Mouse (Mus musculus) lung, embryonic 16.5 days (tissue): ENCODE measurements at regions not wholly inside any gene's neighbourhood (a gene's known extent, or its start where the extent isn't known, plus 50 kb on each side); places are given as distances from the start of the nearest gene placed in this dataset.

Source experiments
- ATAC-seq: fragments of 200-750 bp; cut with Nextera tagmentation; 2 replicates; pipeline ENCODE4 v1.8.0; 2017; ENCODE audit warnings: low read depth, mild to moderate bottlenecking, moderate library complexity
- H3K27ac ChIP-seq: fragments of 300-500 bp; sonication (generic); 2 replicates; pipeline ENCODE4 v1.5.1; 2014; ENCODE audit warnings: mild to moderate bottlenecking, control low read depth, low read length
- H3K27me3 ChIP-seq: fragments of 300-500 bp; sonication (generic); 2 replicates; pipeline ENCODE4 v1.6.1; 2014; ENCODE audit warnings: low read depth, low read length, mixed read lengths; ENCODE audit not compliant: control insufficient read depth, insufficient read depth
- H3K36me3 ChIP-seq: fragments of 300-500 bp; sonication (generic); 2 replicates; pipeline ENCODE4 v1.6.1; 2014; ENCODE audit warnings: low read length; ENCODE audit not compliant: control insufficient read depth, insufficient read depth
- H3K4me1 ChIP-seq: fragments of 300-500 bp; sonication (generic); replicated peaks from 2 replicates; pipeline ENCODE4 v1.6.1; 2014; ENCODE audit warnings: low read length, mixed read lengths; ENCODE audit not compliant: control insufficient read depth, insufficient read depth
- H3K4me2 ChIP-seq: fragments of 300-500 bp; sonication (generic); 2 replicates; pipeline ENCODE4 v1.6.1; 2014; ENCODE audit warnings: low read depth, low read length, control low read depth
- H3K4me3 ChIP-seq: fragments of 300-500 bp; sonication (generic); 2 replicates; pipeline ENCODE4 v1.5.1; 2014; ENCODE audit warnings: mild to moderate bottlenecking, low read length, control low read depth
- H3K9ac ChIP-seq: fragments of 300-500 bp; sonication (generic); 2 replicates; pipeline ENCODE4 v1.6.1; 2014; ENCODE audit warnings: low read length, control low read depth
- H3K9me3 ChIP-seq: fragments of 300-500 bp; sonication (generic); 2 replicates; pipeline ENCODE4 v1.6.1; 2016; ENCODE audit warnings: low read length; ENCODE audit not compliant: control insufficient read depth
- WGBS: fragments of 180-500 bp; shearing (Covaris S2); extraction: QIAGEN DNeasy Blood & Tissue Kit; methylation state at CpG from one replicate; pipeline ENCODE4 v1.1.7; 2014; 5-methylcytosine and 5-hydroxymethylcytosine counted together

DNA sequence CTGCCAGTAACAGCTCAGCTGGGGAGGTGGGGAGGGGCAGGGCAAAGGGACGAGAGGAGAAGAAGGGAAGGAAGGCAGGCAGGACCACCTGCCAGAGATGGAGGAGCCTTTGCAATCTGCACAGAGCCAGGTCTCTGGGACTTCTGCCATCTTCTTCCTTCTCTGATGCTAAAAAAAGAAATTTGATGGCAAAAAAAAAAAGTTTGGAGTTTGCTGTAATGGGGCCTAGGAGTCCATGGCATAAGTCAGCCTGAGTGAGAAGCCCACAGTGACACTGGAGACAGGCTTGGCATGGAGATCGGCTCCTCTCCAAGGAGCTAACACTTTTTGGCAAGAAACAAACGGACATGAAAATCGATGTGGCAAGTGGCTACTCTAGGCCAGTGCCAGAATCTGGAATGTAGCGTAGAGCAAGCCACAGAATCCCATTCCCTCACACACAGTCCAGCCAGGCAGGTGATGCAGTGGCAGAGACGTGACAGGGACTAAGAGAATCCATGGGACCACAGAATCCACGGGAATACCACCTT lies 76.7 kb upstream of the Tspan2 start:
- no peak overlapping the region for H3K4me3 ChIP-seq
- WGBS, result 63% methylated on average over 7 of the region's 7 CpGs
- no peak for ATAC-seq
- no peaks in the 10 kb centered on the region for H3K4me1 ChIP-seq
- no peak overlapping the region for H3K27ac ChIP-seq
- no peak overlapping the region for H3K4me2 ChIP-seq
- H3K27me3 ChIP-seq, result no peaks in the 10 kb centered on the region
- H3K9me3 ChIP-seq, result no peaks in the 10 kb centered on the region
- no peak overlapping the region for H3K9ac ChIP-seq
- no peaks in the 10 kb centered on the region for H3K36me3 ChIP-seq

DNA sequence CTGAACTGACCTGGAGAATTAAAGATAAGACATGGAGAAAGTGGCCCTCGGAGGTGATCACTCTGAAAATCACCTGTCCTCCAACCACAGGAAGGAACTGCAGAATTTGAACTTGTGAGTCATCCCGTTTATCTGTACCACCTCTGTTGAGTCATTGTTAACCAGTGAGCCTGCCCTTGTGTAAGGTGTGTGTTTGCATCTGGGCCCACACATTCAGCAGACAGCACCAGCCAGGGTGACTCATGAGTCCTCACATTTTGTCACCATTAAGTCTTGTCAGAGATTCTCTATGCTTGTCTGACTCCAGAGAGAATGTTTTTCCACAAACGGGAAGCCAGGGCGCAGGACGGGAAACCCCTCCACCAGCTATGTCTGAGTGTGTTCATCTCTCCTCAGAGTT lies 75.0 kb upstream of the Tspan2 start:
- no peaks in the 10 kb centered on the region for H3K27me3 ChIP-seq
- no peaks in the 10 kb centered on the region for H3K36me3 ChIP-seq
- no peaks in the 10 kb centered on the region for H3K4me1 ChIP-seq
- no peak overlapping the region for H3K9ac ChIP-seq
- no peak overlapping the region for H3K27ac ChIP-seq
- ATAC-seq, result no peak
- no peaks in the 10 kb centered on the region for H3K9me3 ChIP-seq
- H3K4me2 ChIP-seq, result no peak overlapping the region
- no peak overlapping the region for H3K4me3 ChIP-seq
- 77% methylated on average over 5 of the region's 5 CpGs for WGBS

DNA sequence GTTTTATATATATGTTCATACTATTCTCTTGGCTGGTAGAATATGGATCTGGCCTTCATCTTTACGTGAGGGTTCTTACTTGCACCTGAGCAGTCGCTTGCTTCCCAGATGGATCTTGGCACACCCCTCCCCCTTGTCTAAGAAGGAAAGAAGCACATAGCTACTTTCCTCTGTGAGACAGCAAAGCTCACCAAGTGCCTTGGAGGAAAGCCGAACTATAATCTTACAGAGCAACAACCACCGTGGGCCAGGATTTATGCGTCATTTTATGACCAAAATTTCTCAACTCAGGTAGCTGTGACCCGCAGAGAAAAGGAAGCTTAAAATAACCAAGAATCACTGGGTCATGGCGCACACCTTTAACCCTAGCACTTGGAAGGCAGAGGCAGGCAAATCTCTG lies 73.0 kb upstream of the Tspan2 start:
- H3K36me3 ChIP-seq, result no peaks in the 10 kb centered on the region
- no peaks in the 10 kb centered on the region for H3K27me3 ChIP-seq
- no peak overlapping the region for H3K27ac ChIP-seq
- WGBS, result 92% methylated on average over 7 of the region's 7 CpGs
- H3K9me3 ChIP-seq, result no peaks in the 10 kb centered on the region
- peaks cover 2% of the 10 kb centered on the region; the same call in 1 of the 2 replicates for H3K4me1 ChIP-seq
- no peak overlapping the region for H3K9ac ChIP-seq
- H3K4me3 ChIP-seq, result no peak overlapping the region
- ATAC-seq, result no peak
- no peak overlapping the region for H3K4me2 ChIP-seq

DNA sequence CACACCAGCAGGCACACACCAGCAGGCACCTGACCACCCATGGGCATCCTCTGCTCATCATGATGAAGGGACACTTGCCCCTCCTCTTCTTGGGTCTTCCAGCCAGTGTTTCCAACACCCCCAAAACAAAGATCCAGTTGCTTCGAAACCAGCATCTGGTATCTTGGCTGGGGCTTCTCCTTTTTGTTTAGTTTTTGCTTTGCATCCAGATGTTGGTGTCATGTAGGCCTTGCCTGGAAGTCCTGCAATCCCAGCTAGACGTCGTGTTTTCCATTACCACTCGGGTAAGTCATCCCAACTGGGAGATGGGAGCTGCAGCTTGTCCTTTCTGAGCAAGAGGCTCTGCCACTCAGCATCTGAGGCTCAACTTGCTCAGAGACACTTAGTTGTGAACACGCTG lies 70.6 kb upstream of the Tspan2 start:
- WGBS, result 59% methylated on average over 5 of the region's 5 CpGs
- ATAC-seq, result no peak
- Histone ChIP-seq H3K27me3 (no peaks in the 10 kb centered on the region), H3K9ac (no peak overlapping the region), H3K9me3 (no peaks in the 10 kb centered on the region), H3K4me1 (peaks cover 2% of the 10 kb centered on the region; the same call in 1 of the 2 replicates), H3K27ac (no peak overlapping the region), H3K4me2 (no peak overlapping the region), H3K36me3 (no peaks in the 10 kb centered on the region), H3K4me3 (no peak overlapping the region)

DNA sequence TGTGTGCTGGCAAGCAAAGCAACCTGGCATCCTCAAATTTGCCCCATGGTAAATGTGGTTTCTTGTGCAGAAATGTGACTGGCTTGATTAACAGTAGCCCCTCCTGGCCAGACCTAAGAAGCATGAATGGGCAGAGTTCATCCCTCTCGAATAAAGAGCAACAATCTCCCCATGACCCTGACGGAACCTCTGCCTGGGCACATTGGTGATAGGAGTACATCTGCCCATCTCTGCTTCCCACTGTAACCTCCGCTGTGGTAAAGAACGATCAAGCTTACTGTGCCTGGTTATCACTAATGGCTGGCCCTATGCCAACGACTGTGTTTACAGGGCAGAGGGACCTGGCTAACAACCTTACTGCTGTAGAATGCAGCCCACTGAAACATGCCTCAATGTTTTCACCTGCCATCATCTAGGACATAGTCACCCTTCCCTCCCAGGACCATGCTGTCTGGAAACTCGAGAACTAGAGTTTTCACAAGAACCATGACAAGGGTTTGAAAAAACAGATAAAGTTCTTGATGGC lies 69.6 kb upstream of the Tspan2 start:
- no peak for ATAC-seq
- Histone ChIP-seq H3K27ac (no peak overlapping the region), H3K4me2 (no peak overlapping the region), H3K4me1 (peaks cover 2% of the 10 kb centered on the region; the same call in 1 of the 2 replicates), H3K27me3 (no peaks in the 10 kb centered on the region), H3K9me3 (no peaks in the 10 kb centered on the region), H3K36me3 (no peaks in the 10 kb centered on the region), H3K9ac (no peak overlapping the region), H3K4me3 (no peak overlapping the region)
- 66% methylated on average over 6 of the region's 6 CpGs for WGBS

DNA sequence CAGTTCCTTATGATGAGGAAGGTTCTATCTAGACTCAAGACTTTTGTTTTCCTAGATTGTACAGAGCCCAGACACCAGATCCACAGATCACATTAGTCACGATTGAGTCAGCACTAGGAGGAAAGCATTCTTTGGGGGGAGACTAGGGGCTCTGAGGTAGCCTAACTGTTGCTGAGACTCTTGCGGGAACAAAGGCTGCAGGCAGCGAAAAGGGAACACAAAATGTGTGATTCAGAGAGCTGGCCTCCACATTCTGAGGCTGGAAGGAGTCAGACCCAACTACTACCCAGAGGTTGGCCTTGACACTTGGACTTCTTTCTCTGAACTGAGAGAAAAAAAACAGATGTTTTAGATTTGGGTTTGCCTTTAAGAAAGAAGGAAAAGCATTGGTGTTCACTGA lies 66.5 kb upstream of the Tspan2 start:
- H3K4me3 ChIP-seq, result no peak overlapping the region
- H3K36me3 ChIP-seq, result no peaks in the 10 kb centered on the region
- H3K27ac ChIP-seq, result no peak overlapping the region
- H3K9me3 ChIP-seq, result no peaks in the 10 kb centered on the region
- H3K27me3 ChIP-seq, result no peaks in the 10 kb centered on the region
- WGBS, result 76% methylated on average over 3 of the region's 3 CpGs
- ATAC-seq, result no peak
- no peak overlapping the region for H3K9ac ChIP-seq
- peaks cover 8% of the 10 kb centered on the region; the same call in 1 of the 2 replicates for H3K4me1 ChIP-seq
- H3K4me2 ChIP-seq, result no peak overlapping the region

DNA sequence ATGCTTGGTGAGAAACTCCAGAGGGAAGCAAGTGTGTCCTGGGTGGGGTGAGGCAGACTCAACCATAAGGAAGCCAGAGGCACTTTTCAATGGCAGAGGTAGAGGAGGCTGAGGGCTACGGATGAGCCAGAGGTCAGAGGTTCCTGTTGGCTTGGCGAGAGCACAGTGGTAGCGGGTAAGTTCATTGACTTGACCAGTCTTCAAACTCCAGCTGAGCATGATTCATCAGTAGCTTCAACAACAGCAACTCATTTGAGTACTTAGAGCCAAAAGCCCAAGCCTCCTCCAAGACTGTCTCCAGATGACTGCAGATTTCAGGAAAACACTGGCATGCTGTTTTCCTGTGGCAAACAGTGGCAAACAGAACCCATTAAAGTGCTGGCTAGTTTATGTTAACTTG lies 65.8 kb upstream of the Tspan2 start:
- 87% methylated on average over 3 of the region's 3 CpGs for WGBS
- H3K27me3 ChIP-seq, result no peaks in the 10 kb centered on the region
- H3K36me3 ChIP-seq, result no peaks in the 10 kb centered on the region
- H3K27ac ChIP-seq, result no peak overlapping the region
- ATAC-seq, result no peak
- H3K4me2 ChIP-seq, result no peak overlapping the region
- H3K4me1 ChIP-seq, result peaks cover 8% of the 10 kb centered on the region; the same call in 1 of the 2 replicates
- no peaks in the 10 kb centered on the region for H3K9me3 ChIP-seq
- H3K4me3 ChIP-seq, result no peak overlapping the region
- no peak overlapping the region for H3K9ac ChIP-seq

DNA sequence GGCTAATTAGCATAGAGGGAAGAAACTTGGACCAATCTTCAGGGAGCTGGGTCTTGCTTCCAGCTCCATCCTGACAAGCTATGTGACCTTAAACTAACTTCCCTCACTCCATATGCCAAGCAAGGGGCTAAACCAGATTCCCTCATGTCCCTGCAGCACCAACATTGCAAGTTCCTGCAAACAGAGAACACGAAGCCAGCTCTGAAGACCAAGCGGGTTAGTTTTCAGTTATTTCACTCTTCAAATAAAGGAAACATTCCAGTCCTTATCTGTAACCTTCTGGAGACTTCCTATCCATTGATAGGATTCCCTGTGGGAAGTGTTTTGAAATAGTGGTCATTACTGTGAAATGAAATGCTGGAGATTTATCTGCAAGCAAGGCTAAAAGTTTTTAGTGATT lies 64.4 kb upstream of the Tspan2 start:
- Histone ChIP-seq H3K4me1 (peaks cover 8% of the 10 kb centered on the region; the same call in 1 of the 2 replicates), H3K27ac (no peak overlapping the region), H3K4me3 (no peak overlapping the region), H3K9me3 (no peaks in the 10 kb centered on the region), H3K27me3 (no peaks in the 10 kb centered on the region), H3K36me3 (no peaks in the 10 kb centered on the region), H3K4me2 (no peak overlapping the region), H3K9ac (no peak overlapping the region)
- no peak for ATAC-seq
- 21% methylated on average over 2 of the region's 2 CpGs for WGBS

DNA sequence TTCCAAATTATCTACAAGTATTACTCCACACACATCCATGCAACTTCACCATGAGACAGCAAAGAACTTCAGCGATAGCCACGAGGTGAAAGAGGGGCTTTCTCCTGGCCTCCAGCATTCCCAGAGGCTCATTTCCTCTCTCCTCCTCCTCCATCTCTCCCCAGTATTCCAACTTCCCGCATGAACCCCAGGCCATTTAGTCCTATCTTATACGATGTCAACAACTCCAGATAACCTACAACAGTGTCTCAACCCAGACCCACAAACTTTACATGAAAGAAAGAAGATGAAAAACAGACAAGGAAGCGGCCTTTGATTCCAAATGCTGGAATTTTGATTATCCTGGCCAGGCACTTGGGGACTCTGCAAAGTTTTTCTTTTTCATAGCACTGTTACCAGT lies 63.8 kb upstream of the Tspan2 start:
- ATAC-seq, result no peak
- Histone ChIP-seq H3K9me3 (no peaks in the 10 kb centered on the region), H3K4me3 (no peak overlapping the region), H3K4me2 (no peak overlapping the region), H3K27me3 (no peaks in the 10 kb centered on the region), H3K4me1 (peaks cover 8% of the 10 kb centered on the region; the same call in 1 of the 2 replicates), H3K27ac (no peak overlapping the region), H3K36me3 (no peaks in the 10 kb centered on the region), H3K9ac (no peak overlapping the region)
- WGBS, result 55% methylated on average over 5 of the region's 5 CpGs

DNA sequence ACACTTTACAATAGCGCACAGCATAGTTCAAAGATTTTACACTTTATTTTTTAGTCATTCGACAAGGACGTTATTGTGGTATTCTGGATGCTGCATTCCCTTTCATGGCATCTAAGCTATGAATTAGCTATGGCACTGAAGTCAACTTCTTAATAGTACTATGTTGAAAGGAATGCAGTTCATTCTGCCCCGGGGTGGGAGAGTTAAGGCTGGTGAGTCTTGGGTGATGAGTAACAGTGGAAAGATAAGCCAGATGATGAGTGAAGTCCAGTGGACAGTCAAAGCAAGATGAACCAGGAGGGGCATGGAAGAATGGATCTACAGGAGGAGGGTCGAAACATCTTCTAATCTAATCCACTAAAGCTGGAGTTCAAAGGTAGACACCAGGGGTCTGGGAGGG lies 63.4 kb upstream of the Tspan2 start:
- no peak overlapping the region for H3K9ac ChIP-seq
- H3K9me3 ChIP-seq, result no peaks in the 10 kb centered on the region
- no peak overlapping the region for H3K4me2 ChIP-seq
- WGBS, result 81% methylated on average over 5 of the region's 5 CpGs
- no peak overlapping the region for H3K27ac ChIP-seq
- no peaks in the 10 kb centered on the region for H3K27me3 ChIP-seq
- no peak overlapping the region for H3K4me3 ChIP-seq
- ATAC-seq, result no peak
- peaks cover 5% of the 10 kb centered on the region; the same call in 1 of the 2 replicates for H3K4me1 ChIP-seq
- H3K36me3 ChIP-seq, result no peaks in the 10 kb centered on the region
